ENCODE assay signal across 8 mouse cellular contexts in the genomic region with DNA sequence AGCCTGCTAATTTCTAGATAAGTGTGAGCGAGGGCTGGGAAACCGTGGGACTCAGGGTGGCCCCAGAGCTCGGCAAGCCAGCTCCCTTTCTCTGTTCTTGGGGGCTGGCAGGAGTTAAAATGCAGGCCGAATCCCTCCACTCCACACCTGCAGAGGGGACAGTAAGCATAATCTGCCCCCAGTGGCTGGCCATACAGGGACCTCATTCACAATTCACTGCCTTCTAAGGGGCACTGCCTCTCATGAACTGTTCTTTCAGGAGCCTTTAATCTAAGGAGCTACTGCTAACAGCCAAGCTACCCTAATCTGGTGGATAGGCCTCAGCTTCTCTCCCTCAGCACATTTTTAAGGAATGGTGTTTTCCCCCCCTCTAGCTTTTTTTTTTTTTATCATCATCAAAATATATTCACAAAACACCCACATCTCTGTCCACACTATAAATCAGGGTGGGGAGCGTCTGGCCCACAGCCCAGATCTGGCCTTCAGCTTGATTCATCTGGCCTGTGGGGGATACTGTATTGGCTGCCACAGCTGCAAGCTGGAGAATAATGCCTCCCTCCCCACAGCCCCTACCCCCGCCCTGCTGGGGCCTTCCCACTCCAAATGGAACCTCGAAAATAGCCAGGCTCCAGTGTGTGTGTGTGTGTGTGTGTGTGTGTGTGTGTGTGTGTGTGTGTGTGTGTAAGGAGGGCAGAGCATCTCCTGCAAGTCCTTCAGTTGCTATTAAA. TPM values are rescaled to one million over a fixed set of nuclear protein-coding genes. Genes with fewer than 3 reads are reported as not detected.
DNase-seq lines count a peak whose midpoint lies in the region; ATAC-seq lines count a peak whose summit lies in the region.
"Had no signal": no experiment of that assay in that cellular context is flagged by ENCODE, and none has a peak within 500 bp of the region (broad histone marks: within the 10 kb centered on the region; RNA-seq: fewer than 3 reads in every experiment).

No protein-coding gene starts in this region.

- peak overlapping the region; percentile 71; the same call in 1 of the 2 replicates for H3K27ac ChIP-seq in hindbrain, embryonic 14.5 days
- H3K27ac ChIP-seq in limb, embryonic 11.5 days (replicated peaks; ENCODE audit: low read depth, low read length): peak overlapping the region; percentile 83
- H3K27ac ChIP-seq: macrophage had no signal

- H3K27me3 ChIP-seq in hindbrain, embryonic 14.5 days (ENCODE audit: control insufficient read depth, insufficient read depth, low read length): no peaks in the 10 kb centered on the region
- H3K27me3 ChIP-seq in limb, embryonic 11.5 days (ENCODE audit: control insufficient read depth, insufficient read depth, low read length): no peaks in the 10 kb centered on the region

- WGBS in hindbrain, embryonic 14.5 days: 45% methylated on average over 7 of the region's 7 CpGs
- 49% methylated on average over 7 of the region's 7 CpGs for WGBS in limb, embryonic 11.5 days

- no peak overlapping the region for H3K4me3 ChIP-seq in hindbrain, embryonic 14.5 days (replicated peaks; ENCODE audit: low read length)
- H3K4me3 ChIP-seq in limb, embryonic 11.5 days (ENCODE audit: low read depth, low read length): no peak overlapping the region

- H3K9ac ChIP-seq in hindbrain, embryonic 14.5 days: no peak overlapping the region
- no peak overlapping the region for H3K9ac ChIP-seq in limb, embryonic 11.5 days (ENCODE audit: low read length)

- no peak overlapping the region for H3K4me2 ChIP-seq in hindbrain, embryonic 14.5 days (replicated peaks)
- no peak overlapping the region for H3K4me2 ChIP-seq in limb, embryonic 11.5 days (ENCODE audit: low read depth, severe bottlenecking)

- ATAC-seq in hindbrain, embryonic 14.5 days (ENCODE audit: low FRiP score): peak; percentile 84
- ATAC-seq in limb, embryonic 11.5 days (ENCODE audit: insufficient number of reproducible peaks, low FRiP score, low TSS enrichment, low read depth): peak; percentile 85

- H3K9me3 ChIP-seq in hindbrain, embryonic 14.5 days (ENCODE audit: control insufficient read depth, low read length): no peaks in the 10 kb centered on the region
- no peaks in the 10 kb centered on the region for H3K9me3 ChIP-seq in limb, embryonic 11.5 days (ENCODE audit: control insufficient read depth, low read length)

- DNase-seq in NIH3T3 (ENCODE audit: low read depth): peak; percentile 96
- DNase-seq in adrenal gland, adult 8-10 months: peak; percentile 49
- peak; percentile 76 for DNase-seq in gastrocnemius, postnatal 10 days
- DNase-seq in hindbrain, embryonic 14.5 days (ENCODE audit: low spot score): peak; percentile 38
- DNase-seq in limb, embryonic 11.5 days (ENCODE audit: low spot score): peak; percentile 31
- peak; percentile 17 for DNase-seq in retina, embryonic 14.5 days (ENCODE audit: low spot score)
- DNase-seq in B cell, adult 2 months: no peak

- H3K4me1 ChIP-seq in hindbrain, embryonic 14.5 days (replicated peaks; ENCODE audit: control insufficient read depth, insufficient read depth, low read length): no peaks in the 10 kb centered on the region
- peaks cover 11% of the 10 kb centered on the region; the same call in 1 of the 2 replicates for H3K4me1 ChIP-seq in limb, embryonic 11.5 days (ENCODE audit: control insufficient read depth, insufficient read depth, low read length)

- H3K36me3 ChIP-seq in hindbrain, embryonic 14.5 days (replicated peaks; ENCODE audit: control insufficient read depth, insufficient read depth): no peaks in the 10 kb centered on the region
- no peaks in the 10 kb centered on the region for H3K36me3 ChIP-seq in limb, embryonic 11.5 days (ENCODE audit: control insufficient read depth, insufficient read depth, low read length)

RNA-seq across cellular contexts. Expression of a gene that starts 28.0 kb away (rescaled TPM):
- not detected for total RNA-seq in adrenal gland, adult 8-10 months (2022)
- under 1 TPM in 1 of 2 experiments, not detected in 1; 0.34 TPM for total RNA-seq in gastrocnemius, postnatal 10 days (2021)
- 0.37 TPM in 1 of 2 replicates, not detected in the other for polyA plus RNA-seq in hindbrain, embryonic 14.5 days (2014; fragmentation: Nextera tagmentation; extraction: Ambion mirVana)
- polyA plus RNA-seq in limb, embryonic 11.5 days (2014; fragmentation: Nextera tagmentation; extraction: Ambion mirVana): 5.8 and 9.8 TPM in 2 replicates
- polyA plus RNA-seq: macrophage had no signal

RNA-seq across cellular contexts. Expression of a gene that starts 57.7 kb away (rescaled TPM):
- 1 to 10 TPM; 8.7 to 9.8 (median 9.3) TPM for total RNA-seq in adrenal gland, adult 8-10 months (2022)
- total RNA-seq in gastrocnemius, postnatal 10 days (2021): 1 to 10 TPM; 3.2 to 5.8 TPM
- 4.4 and 4.5 TPM in 2 replicates for polyA plus RNA-seq in hindbrain, embryonic 14.5 days (2014; fragmentation: Nextera tagmentation; extraction: Ambion mirVana)
- 10.4 and 12.5 TPM in 2 replicates for polyA plus RNA-seq in limb, embryonic 11.5 days (2014; fragmentation: Nextera tagmentation; extraction: Ambion mirVana)

Comparison
In these comparisons a context has a peak if more than half of its experiments do, and no peak if none do; other contexts are left out.
1. DNase-seq: peak in NIH3T3 (single experiment), adrenal gland, adult 8-10 months (single experiment), gastrocnemius, postnatal 10 days (single experiment), hindbrain, embryonic 14.5 days (single experiment), limb, embryonic 11.5 days (single experiment) and retina, embryonic 14.5 days (single experiment); none in B cell, adult 2 months (0 of 2).